Mouse (Mus musculus): ENCODE results near the gene Mrgprb1. TPM values are rescaled to one million over a fixed set of nuclear protein-coding genes. Genes with fewer than 3 reads are reported as not detected.
"Not testable (repeated sequence)": the region's sequence is repeated elsewhere in the genome, so short reads cannot be mapped to it uniquely, and the experiment has no call there.

Mrgprb1 gene
- total RNA-seq (2022): not detected

GRCm38 (mm10) chr7:48456242-48456641 lies at the start of gene Mrgprb1:
TSS of gene Mrgprb1 (minus strand) at chr7:48456342.
- no peak for DNase-seq (ENCODE audit: low spot score in 2 of 2)

DNA sequence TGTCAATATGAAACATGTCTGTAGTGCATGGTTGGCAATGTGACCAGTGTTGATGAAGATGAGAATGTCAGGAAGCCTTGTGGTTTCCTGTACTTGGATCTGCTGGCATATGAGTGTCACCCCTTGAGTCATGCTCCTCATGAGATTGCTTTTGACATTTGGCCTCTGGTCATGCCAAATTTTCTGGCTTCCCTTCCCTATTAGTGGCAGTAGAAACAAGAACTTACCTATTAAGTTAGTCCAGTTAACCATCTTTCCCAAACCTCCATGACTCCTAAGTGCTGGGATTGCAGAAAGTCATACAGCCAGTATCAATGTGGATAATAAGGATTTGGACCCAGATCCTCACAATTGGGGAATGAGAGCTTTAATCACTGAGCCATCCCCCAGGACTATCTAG lies 43.1 kb upstream of the Mrgprb1 start, which contains the start of gene Mrgprx2:
Gene Mrgprx2 (minus strand): TSS at position 101 of the 400 bp plus-strand sequence.
- DNase-seq (ENCODE audit: low spot score in 2 of 2): no peak

- no peak for DNase-seq (ENCODE audit: low spot score in 2 of 2)
These were observed 19.6 kb downstream of the Mrgprb1 start for GRCm38 (mm10) chr7:48436581-48436980.

DNA sequence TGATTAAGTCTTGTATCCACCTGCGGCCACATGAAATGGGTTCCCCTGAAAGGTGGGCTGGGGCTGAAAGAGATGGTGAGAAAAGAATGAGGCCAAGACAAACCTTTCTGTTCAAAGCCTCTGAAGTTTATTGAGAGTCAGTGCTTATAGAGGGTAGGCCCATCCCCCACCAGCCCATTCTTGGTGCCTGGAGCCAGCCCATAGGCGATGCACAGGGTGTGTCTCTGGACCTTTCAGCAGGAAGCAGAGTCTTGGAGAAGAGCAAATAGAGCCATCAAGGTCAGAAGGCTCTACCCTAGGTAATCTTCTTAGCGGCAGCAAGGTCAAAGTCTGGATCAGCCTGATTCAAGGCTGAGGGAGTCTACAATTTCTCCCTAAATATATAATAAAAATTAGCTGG lies 20.2 kb downstream of the Mrgprb1 start:
- DNase-seq (ENCODE audit: low spot score in 2 of 2): not testable (repeated sequence)

Other genes starting within 250 kb of the Mrgprb1 start
- not detected for gene Mrgprb8, start 67.8 kb downstream of the Mrgprb1 start, total RNA-seq (2022)
- gene Mrgprx2, start 43.0 kb upstream of the Mrgprb1 start, total RNA-seq (2022): not detected
- not detected for gene Mrgprb2, start 101.7 kb upstream of the Mrgprb1 start, total RNA-seq (2022)
- not detected for gene Mrgprb3, start 187.5 kb upstream of the Mrgprb1 start, total RNA-seq (2022)